Mouse (Mus musculus): ENCODE data around the gene Cobl. TPM values are rescaled to one million over a fixed set of nuclear protein-coding genes. Genes with fewer than 3 reads are reported as not detected.
A peak's percentile ranks its signal among the peaks of the same experiment; 100 is the strongest.

Gene Cobl
- total RNA-seq, 2 experiments from 2014 or later = 8.9 to 12.2 TPM

DNA sequence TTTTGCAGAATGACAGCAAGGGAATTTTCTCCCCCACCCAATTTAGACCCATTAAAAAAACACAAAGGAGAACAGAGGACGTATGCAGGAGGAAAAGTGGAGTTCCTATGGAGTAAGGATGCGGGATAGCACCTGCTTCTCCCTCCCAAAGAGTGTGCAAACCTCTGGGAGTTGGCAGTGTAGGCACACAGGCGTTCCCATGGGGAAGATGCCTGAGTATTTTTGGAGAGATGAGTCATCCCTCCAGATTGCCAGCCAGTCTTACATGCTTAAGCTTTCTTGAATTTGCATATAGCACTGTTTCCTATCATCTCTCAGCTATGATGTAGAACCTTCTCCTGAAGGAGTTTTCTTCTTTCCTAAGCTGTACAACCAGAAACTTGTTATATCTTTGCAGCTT lies 70.6 kb downstream of the Cobl start:
- DNase-seq (ENCODE audit: low spot score in 2 of 2) = peak; percentile 18 to 57

DNA sequence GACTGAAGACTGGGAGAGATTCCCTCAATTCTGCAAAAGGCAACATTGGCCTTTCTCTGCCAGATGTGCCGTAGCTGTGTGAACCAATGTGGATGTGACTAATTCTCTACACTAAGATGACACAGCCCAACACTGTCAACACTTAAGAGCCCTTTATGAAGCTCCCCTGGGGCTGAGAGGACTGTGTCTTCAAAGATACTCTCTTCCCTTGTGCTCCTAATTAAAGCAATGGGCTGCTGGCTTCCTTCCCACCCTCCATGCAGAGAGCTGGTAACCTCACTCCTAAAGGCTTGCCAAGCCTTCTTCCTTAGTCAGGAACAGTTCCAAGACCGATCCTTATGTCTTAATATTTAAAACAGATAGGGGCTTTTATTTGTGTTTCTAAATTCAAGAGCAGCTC lies 79.9 kb downstream of the Cobl start:
- peak in 1 of 2 experiments; percentile 59 for DNase-seq (ENCODE audit: low spot score in 2 of 2)

DNA sequence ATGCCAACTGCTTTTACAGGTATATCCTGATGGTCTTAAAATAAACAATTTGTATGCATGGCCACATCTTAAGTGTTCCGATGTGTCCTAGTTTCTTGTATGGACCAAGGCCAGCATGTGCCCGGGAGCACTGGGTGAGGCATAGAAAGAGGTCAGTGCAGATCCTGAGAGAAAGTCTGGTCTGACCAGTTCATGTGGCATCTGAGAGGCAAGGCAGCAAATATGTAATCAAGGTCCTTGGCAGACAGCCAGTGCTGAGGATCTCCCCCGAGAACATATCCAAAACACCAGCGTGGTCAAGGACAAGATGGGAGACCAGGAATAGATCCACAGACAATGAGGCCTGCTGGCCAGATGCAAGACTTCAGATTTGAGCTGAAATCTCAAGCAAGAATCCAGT lies 81.8 kb downstream of the Cobl start:
- DNase-seq (ENCODE audit: low spot score in 2 of 2) = no peak

DNA sequence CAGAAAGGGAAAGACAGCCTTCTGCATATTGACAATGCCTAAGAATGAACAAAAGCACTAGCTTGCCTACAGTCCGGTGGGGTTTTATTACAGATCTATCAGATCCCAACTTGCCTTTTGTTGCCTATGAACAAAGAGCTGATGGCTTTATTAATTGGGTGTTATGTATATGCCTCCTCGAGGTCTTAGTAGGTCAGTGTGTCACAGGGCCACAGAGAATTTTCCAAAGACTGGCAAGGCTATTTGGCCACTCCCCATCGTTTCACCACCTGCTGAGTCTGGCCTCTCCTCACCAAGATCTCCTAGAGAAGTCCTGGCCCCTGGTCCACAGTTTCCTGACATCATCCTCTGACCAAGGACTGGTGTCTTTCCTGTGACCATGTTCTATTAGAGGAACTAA lies 83.7 kb downstream of the Cobl start:
- DNase-seq (ENCODE audit: low spot score in 2 of 2) = no peak

DNA sequence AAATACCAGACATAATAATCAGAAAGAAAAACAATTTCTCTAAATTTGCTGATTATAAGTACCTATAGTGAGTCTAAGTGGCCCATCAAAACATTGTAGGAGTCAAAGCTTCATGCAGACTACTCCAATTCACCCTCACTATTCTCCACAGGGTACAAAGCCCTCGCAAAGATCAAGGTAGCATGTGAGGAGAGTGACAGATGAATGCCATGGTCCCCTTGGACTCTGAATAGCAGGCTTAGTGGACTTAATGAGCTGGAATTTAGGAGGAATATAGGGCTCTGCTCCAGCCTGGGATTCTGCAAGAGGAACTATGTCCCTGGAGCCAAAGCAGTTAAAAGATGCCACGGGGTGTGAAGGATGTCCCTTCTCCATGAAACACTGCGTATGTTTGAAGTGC lies 88.1 kb downstream of the Cobl start:
- DNase-seq (ENCODE audit: low spot score in 2 of 2) = no peak

DNA sequence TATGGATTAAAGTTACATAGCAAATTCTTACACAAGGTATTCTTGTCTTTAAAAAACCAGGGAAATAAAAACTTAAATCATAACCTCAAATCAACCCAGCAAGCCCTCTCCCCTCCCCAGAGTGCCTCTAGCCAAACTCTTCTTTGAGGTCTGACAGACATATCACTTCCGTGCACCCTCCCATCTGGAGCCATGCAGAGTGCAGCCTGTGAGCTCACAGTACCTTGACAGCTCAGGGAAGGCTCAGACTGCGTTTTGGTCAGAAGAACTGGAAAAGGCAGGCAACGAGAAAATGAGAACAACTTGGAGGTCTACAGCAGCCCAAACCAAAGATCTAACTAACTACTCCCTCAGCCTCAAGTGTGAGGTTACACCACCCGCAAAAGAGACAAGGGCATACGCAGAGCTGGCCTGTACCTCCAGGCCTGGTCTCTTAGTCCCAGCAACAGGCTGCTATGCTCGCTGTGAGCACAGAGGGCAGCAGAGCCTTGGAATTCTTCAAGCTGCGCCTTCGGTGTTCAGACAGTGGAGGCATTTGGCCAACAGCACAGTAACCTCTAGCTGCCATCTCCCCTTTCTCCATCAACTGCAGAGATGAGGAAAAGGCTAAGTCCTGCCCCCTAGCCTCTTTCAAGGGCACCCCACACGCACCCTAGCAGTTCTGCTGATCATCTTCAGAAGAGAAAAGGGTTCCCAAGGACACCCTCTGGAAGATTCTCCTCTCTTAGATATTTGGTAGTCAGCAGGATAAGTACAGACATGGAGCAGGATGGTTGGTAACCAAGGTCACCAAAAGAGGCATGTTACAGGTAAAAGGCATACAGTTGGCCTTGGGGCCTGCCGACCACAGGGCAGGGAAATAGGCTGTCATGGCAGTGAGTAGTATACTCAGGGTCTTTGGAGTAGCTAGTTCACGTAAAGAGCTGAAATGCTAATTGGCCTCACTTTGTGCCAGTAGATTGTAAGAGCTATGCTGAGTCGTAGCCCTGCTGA lies 91.4 kb downstream of the Cobl start:
- DNase-seq (ENCODE audit: low spot score in 2 of 2) = peak; percentile 77 to 83

DNA sequence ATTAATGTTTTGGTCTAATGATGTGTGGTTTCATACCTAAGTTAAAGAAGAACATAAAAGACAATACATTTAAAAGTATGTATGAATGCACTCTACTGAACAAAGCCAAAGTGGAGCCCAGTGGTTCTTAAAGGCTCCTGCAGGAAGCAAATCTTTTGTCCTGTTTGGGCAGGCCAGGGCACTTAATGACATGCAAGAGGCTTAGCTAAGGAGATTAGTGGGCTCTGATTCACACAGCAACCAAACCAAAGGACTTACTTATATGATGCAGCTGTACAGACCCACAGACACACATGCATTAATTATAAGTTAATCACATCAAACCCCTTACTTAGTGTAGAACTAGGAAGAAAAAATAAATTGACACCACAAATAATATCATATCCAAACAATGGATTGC lies 93.8 kb downstream of the Cobl start:
- DNase-seq (ENCODE audit: low spot score in 2 of 2) = no peak

DNA sequence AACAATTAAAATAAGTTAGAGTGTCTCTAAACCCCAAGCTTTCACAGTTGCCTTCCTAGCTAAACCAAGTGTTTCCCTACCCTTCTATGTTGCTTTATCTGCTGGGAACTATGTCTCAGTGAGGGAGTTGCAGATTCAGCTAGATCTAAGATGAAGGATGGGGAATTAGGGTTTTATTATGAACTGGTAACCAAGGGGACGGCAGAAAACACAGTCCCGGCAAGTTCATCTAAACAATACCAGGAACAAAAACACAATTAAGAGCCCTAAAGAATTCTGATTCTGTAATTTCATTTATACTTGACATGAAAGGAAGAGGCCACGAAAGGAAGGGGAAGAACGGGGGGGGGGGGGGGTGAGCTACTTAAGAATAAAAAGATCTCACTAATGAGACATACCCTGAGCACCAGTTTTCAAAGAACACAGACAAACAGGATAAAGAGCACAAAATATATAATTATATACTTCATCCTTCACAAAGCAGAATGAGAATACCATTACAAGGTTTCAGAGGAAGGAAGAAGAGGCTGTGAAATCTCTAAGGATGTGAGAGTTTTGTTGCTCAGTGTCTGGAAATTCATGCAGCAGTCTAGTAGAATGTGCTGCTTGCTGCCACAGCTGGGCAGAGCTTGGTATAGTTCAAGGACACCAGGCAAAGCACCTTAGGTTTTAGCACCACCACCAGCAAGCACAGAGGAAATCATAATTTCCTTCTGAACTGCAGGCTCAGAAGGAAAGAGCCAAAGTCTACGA lies 97.2 kb downstream of the Cobl start:
- DNase-seq (ENCODE audit: low spot score in 2 of 2) = no peak

DNA sequence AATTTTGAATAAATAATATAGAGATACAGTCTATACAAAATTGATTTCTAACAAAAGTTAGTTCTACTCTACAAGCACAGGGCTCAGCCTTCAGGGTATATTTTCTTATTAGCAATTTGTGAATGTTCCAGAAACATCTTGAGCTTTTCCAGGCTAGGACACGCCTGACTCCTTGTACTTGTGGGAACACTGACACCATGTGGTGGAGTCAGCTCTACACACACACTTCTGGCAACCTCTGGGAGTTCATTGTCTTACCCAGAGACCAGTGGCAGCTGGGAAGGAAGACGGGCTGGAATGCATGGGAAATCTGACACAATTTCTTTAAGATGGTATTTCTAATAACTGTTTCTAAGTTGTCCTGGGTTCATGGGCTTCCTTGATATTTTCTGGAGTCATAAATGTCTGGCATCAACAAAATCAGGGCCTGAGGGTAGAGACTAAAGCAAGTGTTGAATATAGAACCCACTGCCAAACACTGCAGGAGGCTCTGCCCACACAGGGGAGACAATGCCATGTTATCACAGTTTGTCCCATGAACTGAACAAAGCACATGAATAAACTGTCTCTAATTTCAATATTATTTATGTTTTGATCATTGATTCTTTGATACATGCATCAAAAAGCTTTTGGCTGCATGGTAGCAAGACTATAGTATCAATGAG lies 105.3 kb downstream of the Cobl start:
- peak; percentile 31 to 66 for DNase-seq (ENCODE audit: low spot score in 2 of 2)

DNA sequence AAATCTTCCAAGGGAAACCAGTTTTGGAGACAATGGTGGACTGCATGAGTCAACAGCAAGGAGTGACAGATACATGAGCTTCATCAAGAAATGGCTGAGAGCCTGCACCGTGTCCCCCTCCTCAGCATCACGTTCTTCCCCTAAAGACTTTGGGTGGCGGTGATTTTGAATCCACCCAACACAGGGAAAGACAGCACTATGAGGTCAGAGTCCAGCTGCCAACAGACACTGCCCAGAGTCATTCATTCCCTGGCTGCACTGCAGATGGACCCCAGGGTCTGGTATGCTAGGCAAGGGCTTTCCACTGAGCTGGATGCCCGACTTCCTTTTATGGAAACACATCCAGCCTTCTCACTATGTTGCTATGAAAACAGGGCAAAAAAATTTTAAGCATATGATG lies 106.2 kb downstream of the Cobl start:
- DNase-seq (ENCODE audit: low spot score in 2 of 2) = no peak

DNA sequence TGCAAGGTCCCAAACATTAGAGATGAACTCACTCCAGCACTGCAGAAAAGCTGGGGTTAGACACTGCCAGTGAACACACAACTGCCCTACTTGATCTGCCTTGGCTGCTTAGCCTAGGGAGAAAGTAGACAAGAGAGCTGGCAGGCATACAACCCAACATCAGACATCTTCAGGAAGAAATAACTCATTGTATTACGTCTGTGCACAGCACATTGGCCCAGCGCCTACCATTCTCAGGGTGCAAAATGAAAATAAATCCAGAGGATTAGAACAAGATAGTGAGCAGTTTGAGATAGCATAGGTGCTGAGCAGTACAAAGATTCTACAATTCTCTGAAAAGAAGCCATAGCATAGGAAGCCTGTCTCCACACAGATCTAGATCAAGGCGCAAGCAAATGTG lies 109.1 kb downstream of the Cobl start:
- no peak for DNase-seq (ENCODE audit: low spot score in 2 of 2)

DNA sequence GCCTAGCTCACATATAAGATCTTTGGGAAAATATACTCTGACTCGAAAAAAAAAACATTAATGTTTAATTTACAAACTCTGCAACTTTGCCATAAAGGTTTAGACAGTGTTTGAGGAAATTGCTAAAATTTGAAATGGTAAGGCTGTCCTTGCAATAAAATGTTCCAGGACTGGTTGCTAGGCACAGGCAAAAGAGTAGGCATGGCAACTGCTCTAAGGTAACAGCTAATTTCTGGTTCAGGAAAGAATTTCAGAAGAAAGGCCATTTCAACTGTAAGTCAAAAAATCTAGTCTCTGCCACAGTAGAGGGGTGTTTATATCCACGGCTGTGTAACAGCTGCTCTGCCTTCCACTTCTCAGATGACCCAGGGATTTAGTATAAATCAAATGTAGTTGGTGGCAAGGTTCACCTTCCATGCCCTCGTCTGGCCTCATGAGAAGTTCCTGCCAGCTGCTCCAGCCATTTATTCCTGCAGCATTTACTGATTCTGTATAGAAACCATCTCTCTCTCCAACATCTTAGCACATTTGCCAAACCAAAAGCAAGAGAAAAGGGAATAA lies 113.7 kb downstream of the Cobl start:
- DNase-seq (ENCODE audit: low spot score in 2 of 2) = no peak

DNA sequence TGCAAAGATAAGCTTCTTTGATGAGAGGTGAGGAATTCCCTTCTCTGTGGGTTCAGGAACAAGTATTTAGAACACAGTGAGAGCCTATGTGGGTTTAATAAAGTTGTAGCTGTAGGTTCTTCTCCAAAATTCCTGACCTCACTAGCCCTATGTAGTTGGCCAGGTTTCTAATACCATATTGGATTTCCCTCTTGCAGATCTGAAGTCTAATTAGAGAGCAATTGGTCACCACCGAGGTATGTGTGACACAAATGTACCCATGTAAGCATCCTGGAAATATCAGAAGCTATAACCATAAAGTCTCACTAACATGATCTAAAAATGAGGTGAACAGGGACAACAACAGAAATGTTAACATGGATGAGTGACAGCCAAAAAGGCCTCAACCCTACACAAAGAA lies 114.7 kb downstream of the Cobl start:
- DNase-seq (ENCODE audit: low spot score in 2 of 2) = no peak

DNA sequence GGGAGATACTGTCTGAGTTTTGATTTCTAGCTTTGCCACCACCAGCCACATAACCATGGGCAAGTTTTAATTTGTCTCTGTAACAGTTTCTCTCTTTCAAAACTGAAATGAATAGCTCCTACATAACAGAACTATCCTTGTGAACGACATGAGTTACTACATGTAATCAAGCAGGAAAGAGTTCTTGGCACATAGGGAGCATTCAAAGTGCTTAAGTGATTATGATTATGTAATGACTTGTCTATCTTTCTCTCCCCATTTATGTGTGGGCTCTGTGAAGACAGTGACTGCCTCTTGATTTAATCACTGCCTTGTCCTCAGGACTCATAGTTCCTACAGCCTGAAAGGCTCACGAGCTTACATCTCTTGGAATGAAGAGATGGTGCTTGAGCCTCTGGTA lies 118.3 kb downstream of the Cobl start:
- no peak for DNase-seq (ENCODE audit: low spot score in 2 of 2)

DNA sequence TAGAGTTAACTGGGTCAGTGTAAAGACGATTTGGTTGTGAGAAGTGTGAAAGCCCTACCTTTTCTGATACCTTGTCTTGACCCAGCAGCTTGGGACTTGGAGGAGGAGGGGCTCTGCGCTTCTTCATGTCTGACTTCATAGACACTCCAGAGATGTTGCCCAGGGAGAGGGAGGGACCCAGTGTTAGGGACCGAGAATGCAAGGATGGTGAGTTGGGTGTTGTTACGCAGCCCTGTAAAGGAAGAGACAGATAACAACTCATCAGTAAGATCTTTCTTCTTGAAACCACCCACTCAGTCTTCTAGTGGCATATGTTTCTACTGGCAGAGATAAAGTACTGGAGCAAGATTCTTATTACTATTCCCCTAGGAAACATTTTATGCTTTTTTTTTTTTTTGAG lies 121.1 kb downstream of the Cobl start:
- peak in 1 of 2 experiments; percentile 30 for DNase-seq (ENCODE audit: low spot score in 2 of 2)

DNA sequence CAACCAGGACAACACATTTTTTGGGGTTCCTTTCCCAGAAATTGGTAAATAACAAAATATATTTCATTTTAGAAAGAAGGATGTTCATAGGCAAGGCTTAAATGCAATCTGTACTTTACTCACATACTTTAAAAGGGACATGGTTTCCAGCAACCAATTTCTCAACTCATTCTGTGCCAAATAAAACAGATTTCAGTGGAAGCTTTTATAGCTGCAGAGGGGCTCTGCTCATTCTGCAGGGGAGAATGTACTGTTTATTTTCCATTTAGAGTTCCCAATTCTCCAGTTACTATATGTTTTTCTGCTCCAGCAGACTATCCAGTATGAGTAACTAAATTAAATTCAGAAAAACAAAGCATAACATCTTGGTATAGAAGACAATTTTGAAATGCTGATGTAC lies 124.1 kb downstream of the Cobl start:
- DNase-seq (ENCODE audit: low spot score in 2 of 2) = no peak

DNA sequence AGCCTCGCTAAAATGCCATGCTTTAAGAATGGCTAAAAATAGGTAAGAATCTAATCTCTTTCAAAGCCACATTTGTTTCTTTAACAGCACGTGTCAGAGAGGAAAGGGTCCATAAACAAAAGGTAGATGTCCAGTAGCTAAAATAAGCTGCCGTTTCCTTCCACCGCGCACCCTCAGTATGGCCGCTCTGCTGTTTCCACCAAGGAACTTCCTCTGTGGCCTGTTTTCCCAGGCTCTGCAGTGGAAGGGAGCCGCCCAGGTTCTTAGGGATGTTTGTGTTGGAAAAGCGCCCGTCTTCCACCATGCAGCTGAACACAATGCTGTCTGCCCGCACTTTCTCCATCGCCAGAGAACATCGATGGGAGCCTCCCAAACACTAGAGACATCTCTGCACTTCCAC lies 128.6 kb downstream of the Cobl start:
- no peak for DNase-seq (ENCODE audit: low spot score in 2 of 2)

DNA sequence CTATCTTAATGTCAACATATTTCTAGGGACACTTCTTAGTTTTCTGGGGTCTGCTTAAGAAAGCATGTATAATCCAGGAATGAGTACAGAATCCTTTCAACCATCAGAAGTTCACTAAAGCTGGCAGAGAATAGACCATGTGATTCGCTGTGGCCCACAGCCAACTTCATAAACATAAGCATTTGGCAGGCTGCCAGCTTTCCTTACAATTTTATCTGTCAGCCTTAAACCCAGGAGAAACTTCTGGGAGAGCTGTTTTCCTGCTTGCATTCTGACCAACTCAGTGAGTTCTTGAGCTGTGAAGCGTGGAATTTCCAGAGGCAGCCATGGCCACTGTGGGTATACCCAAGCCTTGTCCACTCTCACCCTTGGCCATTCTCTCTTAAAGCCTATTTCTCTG lies 132.8 kb downstream of the Cobl start:
- DNase-seq (ENCODE audit: low spot score in 2 of 2) = no peak

DNA sequence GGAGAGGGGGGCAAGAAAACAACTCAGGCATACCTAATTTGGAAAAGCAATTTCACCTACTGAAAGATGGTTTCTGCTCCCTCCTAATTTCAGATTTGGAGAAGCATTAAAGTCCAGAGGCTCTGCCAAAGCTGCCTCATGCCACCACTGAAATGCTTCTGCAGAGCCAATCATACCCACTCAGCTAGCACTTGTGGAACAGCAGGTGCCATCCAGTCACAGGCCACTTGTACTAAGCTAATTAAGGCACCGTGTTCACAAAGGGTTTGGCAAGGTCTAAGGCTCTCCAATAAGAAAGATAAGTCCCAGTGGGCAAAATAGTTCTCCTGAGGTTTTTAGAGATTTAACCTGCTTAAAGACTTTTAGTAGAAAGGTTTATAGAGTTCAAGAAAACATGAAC lies 143.3 kb downstream of the Cobl start:
- no peak for DNase-seq (ENCODE audit: low spot score in 2 of 2)

DNA sequence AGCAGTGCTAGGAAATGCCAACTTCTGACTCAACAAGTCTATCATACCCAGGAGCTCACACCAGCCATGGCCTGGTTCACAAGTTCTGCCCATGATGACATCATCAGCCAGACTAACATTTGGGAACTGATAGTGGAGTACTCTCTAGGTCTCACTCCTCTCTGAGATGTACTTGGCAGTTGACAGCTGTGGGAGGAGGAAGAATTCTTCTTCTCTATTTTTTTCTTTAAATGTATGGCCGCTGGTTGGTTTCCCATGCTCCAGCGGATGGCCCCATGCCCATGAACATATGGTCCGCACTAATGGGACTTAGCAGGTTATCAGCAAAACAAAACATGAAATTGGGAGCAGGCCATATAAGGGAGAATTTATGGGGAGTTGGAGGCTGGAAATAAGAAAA lies 145.4 kb downstream of the Cobl start:
- DNase-seq (ENCODE audit: low spot score in 2 of 2) = no peak

DNA sequence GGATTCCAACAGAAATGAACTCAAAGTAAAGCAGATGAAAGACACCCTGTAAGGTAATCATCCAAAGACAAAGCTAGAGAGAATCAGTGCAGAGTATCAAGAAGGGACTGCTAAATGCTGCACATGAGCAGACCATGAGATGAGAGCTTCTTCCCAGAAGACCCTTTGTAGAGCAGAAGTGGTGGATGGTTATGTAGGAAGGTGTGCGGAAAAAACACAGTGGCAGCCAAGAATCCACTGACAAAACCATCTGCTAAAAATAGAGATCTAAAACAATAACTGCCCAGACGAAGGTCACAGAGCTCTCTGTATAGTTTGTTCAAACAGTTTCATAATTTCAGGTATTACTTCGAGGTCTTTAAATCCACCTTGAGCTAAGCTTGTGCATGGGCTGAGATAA lies 149.1 kb downstream of the Cobl start:
- no peak for DNase-seq (ENCODE audit: low spot score in 2 of 2)

All from layer of hippocampus, postnatal 14 days (tissue).